Mouse (Mus musculus) adrenal gland, adult 18-20 months (tissue): ENCODE results near the gene Nf1. TPM values are rescaled to one million over a fixed set of nuclear protein-coding genes. Genes with fewer than 3 reads are reported as not detected.
A peak's percentile ranks its signal among the peaks of the same experiment; 100 is the strongest.

Experiments used
- DNase-seq, 2 experiments: peaks; one replicate each; pipeline ENCODE4 v3.0.0; 2021 to 2022; ENCODE audit warnings: low spot score in 2 of 2
- total RNA-seq, 2 experiments: library from RNA; stranded (reverse); gene quantifications; 1 replicate in 1 of 2; 2 replicates in 1 of 2; pipeline ENCODE4 v1.2.3; 2021

Gene Nf1
- total RNA-seq, 2 experiments from 2014 or later = 53.5 to 60.6 TPM

DNA sequence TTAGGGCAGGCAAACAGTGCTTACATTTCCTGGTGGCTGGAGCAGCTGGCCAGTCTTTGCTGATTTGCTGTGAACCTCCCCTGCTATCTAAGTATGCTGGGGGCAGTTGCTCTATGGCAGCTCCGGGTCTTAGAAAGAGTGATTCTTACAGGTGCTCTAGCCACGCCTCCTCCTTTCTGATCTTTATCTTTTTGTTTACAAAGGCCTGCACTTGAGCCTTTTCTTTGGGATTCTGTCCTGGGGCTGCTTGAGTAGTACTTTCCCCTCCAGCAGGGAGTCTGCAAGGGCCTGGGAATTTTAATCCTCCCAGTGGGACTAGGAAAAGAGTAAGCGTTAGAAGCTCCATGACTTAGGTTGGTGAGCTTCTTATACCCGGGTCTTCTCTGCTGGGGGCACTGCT, 12.4 kb upstream of the Nf1 start:
- no peak for DNase-seq

DNA sequence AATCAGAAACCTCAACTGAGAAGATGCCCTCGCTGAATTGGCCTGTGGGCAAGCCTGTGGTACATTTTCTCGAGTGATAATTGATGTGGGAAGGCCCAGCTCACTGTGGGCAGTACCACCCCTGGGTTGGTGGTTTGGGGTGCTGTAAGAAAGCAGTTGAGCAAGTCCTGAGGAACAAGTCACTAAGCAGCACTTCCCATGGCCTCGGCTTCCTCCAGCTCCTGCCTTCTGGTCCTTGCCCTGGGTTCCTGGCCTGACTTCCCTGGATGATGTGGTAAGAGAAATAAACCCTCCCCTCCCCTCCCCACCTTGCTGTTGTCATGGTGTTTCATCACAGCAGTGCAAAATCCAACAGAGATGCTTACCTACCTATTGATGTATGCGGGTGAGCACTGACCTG, 11.4 kb upstream of the Nf1 start:
- no peak for DNase-seq

DNA sequence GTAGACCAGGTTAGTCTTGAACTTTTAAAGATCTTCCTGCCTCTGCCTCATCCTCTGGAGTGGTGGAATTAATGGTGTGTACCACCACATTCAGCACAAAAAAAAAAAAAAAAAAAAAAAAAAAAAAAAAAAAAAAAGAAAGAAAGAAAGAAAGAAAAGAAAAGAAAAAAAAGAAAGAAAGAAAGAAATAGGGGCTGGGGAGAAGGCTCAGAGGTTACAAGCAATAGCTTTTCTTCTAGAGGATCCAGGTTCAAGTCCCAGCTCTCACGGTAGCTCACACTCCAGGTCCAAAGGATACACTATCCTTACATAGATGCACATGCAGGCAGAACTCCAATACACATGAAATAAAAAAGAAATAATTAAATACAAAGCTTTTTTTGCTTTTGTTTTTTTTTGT, 9.9 kb upstream of the Nf1 start:
- DNase-seq = no peak

DNA sequence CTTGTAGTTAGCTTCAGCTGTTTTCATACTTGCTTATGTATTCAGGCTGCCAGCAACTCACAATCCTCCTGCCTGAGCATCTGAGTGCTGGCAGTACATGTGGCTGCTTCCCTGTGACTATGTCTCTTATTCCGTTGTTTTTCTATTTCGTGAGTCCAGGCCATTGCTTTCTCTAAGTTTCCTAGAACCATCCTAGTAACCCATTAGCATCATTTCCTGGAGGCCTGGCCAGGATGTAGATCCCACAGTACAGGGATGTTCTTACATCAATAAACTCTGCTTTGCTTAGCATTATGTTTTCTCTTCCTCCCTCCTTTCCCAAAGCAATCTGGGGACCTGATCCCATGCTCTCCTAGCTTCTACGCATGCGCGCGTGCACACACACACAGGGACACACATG, 4.4 kb upstream of the Nf1 start:
- DNase-seq = no peak

DNA sequence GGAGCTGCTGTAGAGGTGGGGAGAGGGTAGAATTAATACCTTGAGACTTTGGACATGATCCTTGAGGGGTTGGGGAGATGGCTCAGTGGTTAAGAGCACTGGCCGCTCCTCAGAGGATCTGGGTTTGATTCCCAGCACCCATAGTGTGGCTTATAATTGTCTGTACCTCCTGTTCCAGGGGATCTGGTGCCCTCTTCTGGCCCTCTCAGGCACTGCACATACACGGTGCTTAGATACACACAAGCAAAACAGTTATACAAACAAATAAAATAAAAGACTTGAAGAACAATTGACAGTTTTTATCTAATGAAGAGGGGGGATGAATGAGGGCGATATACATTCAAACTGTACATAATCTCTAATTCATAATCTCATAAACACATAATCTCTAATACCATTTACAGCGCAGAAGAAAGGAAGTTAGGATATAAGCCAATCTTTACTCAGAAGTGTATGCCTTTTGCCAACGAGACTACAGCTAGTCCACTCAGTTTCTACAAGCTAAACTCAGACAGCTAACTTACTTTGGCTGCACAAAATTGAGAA, 2.7 kb upstream of the Nf1 start:
- DNase-seq = no peak

DNA sequence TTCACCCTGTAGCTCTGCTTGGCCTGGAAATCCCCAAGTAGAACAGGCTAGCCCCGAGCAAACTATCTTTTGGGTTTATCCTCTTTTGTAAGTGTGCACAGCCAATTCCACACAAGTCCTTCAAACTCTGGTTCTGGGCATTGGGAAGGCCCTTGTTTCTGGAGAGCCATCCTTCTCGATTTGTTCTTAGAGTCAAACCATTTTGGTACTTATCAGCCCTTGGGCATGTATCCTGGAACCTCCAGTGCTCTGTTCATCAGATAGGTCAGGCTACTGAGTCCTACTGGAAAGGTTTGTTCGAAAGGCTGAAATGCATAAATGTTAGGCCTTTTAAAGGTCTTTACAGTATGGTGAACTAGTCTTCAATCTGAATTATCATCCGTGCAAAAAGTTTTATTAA, 872 bp upstream of the Nf1 start:
- DNase-seq = no peak

DNA sequence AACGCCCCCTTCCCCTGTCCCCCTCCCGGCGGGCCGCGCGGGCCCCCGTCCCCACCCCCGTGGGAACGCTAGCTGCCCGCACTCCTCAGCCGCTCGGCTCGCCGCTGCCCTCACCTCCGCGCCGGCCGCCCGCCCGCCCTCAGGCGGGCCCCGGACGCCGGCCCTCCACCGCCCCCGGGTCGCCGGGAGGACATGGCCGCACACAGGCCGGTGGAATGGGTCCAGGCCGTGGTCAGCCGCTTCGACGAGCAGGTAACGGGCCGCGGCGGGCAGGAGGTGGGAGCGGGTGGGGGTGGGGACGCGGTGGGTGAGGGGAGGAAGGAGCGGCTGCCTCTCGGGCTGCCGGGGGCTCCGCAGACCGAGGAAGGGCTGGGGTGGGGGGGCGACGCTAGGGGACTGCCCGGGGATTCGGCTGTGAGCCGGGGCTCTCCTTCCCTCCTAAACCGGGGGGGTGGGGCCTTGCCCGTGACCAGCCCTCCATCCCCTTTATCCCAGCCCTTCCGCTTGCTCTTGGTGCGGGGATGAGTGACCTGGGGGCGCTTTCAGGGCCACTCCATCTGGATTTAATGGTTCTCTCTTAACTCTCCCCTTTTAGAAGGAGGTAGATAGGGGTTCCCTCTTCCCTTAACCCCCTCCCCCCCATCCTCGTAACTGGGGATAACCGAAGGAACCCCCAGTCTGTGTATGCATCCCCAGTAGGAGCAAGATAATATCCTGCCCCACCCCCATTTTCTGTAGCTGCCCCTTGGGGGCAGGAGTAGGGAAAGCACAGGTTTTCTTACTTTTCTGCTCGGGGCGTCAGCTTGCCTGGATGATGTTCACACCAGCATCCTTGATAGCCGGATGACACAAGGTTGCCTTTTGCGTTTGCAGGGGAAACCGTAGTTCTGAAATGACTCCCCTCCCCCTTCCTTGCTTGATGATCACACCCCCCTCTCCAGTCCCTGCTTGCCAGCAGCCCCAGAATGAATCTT, 602 bp downstream of the Nf1 start:
- DNase-seq = peak; percentile 11 to 48

DNA sequence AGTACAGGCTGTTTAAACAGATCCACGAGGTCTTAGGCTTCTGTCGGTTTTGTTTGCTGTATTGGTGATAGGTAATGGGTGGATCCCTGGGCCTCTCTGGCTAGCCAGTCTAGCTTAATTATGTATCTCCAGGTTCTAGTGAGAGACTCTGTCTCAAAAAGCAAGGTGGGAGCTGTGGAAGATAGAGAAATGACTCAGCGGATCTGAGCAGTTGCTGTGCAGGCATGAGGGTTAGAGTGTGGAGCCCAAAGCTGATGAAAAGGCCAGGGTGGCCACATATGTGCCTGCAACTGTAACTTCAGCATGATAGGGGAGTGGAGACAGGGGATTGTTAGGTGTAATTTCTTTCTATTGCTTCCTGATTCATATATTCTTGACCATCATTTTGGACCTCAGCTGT, 17.5 kb downstream of the Nf1 start:
- no peak for DNase-seq

DNA sequence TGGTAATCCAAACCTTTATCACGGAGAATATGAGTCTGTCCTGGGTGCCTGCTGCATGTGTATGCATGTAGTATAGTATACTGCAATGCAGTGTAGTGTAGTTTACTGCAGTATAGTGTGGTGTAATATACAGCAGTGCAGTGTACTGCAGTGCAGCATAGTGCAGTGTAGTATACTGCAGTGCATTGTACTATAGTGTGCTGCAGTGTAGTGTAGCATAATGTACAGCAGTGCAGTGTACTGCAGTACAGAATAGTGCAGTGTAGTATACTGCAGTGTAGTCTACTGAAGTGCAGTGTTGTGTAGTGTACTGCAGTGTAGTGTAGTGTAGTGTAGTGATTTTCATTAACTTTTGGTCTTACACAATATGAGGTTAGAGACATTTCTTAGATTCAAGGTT, 17.9 kb downstream of the Nf1 start:
- no peak for DNase-seq

DNA sequence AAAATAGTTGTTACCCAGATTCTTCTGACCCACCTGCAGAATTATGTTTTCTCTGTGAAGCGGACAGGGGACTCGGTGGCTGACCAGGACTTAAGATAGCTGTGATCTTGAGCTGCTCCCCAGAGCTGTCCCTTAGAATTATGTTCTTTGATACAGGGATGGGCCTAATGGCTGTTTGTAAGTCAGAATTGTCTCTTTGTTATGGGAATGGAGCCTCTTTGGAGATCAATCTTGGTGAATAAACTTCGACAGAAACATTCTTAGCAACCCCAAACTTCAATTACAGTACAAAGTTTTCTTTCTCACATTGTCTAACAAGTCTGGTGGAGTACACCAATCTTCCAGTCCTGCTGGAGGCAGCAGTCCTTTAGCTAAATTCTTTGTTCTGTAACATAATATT, 25.5 kb downstream of the Nf1 start:
- no peak for DNase-seq

DNA sequence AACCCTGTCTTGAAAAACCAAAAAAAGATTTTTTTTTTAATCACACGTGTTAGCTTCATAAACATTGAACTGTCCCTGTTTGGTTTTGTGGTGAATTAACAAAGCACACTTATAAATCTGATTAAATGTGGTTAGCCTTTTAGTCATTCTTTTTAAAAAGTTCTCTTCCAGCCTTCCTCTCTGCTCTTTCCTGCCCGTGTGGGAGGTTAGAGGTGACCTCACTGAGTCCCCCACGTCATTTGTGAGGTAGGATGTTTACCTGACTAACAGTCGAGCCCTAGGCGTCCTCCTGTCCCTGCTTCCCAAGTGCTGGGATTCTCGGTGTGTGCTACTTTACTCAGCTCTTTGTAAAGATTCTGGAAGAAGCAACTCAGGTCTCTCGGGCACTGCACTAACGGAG, 26.8 kb downstream of the Nf1 start:
- DNase-seq = no peak

DNA sequence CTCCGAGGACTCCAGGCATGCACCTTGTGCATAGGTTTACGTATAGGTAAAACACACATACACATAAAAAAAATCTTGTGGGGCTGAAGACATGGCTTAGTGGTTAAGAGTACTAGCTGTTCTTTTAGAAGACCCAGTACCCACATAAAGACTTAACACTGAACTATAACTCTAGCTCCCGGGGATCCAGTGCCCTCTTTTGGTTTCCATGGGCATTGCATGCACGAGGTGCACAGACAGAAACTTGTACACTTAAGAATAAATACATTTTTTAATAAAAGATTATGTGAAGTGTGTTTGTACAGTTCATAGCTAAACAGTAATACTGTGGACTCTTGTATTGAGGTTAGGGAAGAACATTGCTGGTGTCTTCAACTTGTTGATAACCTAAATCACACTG, 33.5 kb downstream of the Nf1 start:
- DNase-seq = no peak

DNA sequence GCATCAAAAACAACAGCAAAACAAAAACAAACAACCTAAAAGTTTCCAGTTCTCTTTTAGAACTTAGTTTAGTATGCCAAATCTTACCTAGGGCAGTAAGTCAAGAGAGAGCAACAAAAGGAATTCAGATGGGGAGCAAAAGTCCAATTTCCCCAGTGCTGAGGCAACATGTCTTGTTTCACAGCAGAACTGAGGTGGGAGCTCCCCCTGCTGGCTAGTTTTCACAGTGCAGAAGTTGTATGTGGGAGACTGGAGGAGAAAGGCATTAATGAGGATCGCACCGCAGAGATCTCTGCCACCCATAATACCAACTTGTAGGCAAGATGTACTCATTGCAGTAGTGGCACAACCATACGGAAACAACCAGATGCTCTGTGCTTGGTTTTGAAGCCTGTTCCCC, 58.8 kb downstream of the Nf1 start:
- DNase-seq = peak; percentile 88 to 96

DNA sequence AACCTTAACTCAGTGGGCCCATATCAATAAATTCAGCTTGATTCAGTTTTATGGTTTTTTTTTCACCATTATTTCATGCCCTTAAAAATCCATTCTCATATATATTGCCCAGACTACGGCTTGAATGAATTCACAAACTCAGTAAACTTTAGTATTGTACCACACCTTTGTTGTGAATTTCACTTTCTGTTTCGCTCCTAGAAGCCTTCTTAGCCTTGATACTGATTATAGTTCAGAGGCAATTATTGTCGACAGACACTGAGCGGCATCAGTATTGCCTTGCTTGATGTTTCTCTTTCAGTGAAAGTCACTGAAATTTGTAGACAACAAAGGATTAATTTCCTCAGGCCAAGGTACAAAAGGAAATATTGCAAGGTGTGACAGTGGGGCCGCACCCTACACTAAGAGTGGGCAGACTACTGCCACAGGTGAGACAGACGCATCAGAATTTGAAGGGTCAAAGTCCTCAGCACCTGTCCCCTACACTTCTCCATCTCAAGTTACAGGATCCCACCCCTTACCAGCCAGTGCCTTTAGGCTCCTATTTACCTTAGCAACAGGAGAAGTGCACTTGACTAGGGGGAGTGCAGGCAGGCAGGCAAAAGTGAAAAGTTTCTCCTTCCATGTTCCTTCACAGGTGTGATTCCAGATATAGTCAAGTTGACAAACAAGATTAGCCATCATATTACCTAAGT, 64.3 kb downstream of the Nf1 start:
- DNase-seq = no peak

DNA sequence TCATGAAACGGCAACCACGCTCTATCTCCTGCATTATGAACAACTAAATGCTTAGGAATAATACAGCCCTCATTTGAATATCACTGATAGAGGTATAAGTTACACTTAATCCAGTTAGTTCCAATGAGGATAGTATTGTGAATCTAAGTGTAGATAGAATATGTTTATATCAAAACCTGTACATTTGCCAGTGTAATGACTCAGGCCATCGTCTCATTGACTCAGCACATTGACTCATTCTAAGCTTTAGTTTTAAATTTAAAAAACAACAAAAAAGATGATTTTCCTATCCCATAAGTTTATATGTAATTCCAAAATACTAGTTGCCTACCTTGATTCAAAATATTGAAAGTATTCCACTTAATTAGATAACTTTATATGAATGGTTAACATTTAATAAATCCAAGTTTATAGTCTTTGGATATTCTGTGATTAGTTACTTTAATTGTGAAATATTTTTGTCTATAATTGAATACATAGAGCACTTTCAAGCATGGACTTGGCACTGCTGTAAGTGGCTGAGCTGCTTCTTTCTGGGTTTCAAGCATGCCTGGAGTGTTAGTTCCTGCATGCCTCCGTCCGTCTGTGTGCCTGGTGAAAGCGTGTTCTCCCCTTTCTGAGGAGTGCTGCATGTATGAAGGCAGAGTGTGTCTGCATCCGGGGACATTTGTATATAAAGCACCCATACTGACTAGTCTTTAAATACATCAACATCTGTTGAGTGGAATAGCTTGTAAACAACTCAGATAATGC, 74.4 kb downstream of the Nf1 start:
- DNase-seq = no peak

DNA sequence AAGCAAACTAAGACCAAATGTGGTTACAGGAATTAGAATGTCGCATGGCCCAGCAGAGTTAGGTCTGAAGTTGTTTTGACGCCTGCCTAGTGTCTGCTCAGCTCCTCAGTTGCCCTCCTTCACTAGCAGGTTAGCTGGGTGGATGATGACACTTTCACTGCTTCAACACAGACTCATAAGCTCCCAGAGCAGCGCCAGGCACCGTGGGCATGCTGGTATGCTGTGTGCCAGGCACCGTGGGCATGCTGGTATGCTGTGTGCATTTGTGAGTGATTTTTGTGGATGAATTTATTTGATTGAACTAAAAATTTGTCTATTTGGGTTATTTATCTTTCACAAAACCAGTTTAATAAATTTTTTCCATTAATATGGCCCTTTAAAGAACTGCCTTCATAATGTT, 83.0 kb downstream of the Nf1 start:
- no peak for DNase-seq

DNA sequence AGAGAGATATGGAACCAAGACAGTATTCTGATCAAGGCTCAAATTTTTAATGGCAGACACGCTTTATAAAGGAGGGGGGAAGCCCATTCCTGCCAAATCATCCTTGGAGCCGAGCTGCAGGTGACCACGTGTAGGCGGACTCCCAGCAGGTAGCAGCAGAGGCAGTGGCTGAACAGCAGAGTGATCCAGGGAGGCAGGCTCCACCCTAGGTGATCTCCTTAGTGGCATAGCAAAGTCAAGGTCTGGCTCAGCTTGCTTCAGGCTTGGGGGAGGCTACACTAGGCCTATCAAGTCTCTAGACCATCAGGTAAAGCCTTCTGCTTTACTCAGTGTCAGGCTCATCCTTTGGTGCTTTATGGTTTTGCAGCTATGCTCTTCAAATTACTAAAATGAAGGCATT, 87.1 kb downstream of the Nf1 start:
- no peak for DNase-seq

DNA sequence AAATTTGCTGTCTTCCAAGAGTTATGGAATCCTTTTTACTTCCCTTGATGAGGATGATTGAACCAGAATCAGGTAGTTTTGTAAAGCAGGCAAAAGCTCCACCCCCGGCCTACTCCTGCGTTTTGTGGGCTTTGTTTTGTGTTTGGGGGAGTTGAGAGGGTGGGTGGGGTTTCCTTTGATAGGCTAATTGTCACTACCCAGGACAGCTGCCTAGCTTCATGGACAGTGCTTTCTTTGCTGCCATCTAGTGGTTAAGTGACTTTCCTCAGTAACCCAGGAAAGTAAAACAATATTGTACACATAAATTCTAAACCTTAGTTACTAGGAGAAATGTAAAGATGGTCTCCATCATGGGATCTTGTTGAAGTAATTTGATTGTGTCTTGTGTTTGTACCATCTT, 88.1 kb downstream of the Nf1 start:
- no peak for DNase-seq

DNA sequence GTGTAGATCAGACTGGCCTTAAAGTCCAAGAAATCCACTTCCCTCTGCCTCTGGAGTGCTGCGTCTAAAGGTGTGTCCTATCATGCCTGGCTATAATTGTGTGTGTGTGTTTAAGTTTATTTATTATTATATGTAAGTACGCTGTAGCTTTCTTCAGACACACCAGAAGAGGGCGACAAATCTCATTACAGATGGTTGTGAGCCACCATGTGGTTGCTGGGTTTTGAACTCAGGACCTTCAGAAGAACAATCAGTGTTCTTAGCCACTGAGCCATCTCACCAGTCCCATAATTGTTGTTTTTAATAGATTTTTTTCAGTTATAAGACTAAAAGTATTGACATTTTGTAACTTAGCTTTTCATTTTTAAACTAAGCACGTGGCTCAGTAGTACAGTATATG, 95.8 kb downstream of the Nf1 start:
- DNase-seq = no peak

DNA sequence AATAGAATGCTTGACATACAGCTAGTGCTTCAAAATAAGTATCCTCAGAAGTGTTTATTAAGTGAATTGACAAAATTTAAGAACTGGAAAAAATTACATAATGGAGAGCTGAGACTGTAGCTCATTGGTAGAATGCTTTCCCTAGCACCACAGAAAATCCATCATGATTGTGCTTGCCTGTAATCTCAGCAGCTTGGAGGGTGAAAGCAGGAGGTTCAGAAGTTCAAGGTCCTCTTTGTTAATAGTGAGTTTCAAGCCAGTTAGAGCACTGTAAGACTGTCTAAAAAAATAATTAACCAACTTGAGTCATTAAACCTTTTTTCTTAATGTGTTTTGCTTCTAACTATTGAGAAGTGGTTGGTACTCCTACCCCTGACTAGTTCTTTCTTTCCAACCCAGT, 108.9 kb downstream of the Nf1 start:
- no peak for DNase-seq

DNA sequence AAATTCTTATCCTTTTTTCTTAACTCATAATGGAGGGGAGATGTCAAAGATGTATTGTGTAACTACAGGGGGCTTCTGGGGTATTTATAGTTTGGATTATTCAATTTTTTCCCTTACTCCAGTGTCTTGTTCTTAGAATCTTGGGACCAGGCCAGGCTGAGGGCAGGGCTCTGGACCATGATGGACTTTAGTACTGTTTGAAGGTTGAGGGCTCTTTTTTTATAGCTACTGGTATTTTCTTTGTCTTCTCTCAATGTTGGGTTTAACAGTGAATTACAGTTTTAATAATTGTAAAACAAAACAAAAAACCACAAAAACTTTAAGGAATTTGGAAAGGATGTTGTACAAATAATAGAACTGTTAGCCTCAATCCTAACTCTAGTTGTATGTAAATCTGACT, 113.5 kb downstream of the Nf1 start:
- no peak for DNase-seq

DNA sequence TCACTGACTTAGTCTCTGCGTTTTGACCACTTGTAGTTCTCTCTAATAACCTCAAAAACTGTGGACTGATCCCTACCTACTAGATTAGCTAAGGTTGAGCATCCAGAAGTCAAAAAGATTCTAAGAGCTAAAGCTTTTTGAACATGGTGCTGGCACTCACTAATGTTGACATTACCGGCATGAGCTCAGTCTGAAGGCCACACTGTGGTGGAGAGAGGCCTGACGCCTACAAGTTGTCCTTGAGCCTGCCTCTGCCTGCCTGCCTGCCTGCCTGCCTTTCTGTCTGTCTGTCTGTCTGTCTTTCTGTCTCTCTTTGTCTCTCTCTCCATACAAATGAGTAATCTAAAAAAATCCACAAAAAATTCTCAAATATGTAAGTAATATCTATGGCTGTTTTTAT, 118.4 kb downstream of the Nf1 start:
- no peak for DNase-seq
